Mouse (Mus musculus) retina, postnatal 1 day (tissue): ENCODE measurements around the gene Sipa1l1.

ENCODE experiments used
- DNase-seq: peaks from one replicate; pipeline ENCODE4 v3.0.0-alpha.2; 2012

The Sipa1l1 gene

DNA sequence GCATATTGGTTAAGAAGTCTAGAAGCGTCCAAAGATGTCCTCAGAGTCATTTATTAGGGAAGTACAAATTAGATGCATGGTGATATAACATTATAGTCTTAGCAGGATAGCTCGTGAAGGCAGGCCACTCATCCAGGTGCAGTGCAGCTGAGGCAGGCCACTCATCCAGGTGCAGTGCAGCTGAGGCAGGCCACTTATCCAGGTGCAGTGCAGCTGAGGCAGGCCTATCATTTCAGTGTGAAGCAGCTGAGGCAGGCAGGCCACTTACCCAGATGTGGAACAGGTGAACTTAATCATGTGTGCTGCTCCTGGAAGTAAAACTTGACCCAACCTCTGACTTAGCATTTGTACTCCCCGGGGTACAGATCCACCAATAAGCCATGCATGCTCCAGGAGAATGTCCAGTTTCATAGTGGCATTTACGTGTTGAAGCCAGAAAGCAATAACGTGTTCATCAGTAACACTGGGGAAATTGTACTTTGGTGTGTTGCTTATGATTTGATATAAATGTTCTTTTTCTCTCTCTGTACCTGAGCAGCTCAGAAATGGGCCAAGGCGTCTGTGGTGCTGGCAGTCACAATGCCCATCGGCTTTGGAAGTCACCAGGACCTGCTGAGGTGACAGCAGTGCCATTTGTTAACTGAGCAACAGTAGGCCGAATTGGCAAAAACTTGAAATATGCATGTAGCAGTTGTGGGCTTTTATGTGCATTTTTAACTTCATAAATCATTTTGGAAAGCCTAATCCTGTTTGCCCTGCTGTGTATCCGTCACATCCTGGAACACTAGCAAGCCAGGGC lies 129.7 kb downstream of the Sipa1l1 start:
- DNase-seq, result no peak

DNA sequence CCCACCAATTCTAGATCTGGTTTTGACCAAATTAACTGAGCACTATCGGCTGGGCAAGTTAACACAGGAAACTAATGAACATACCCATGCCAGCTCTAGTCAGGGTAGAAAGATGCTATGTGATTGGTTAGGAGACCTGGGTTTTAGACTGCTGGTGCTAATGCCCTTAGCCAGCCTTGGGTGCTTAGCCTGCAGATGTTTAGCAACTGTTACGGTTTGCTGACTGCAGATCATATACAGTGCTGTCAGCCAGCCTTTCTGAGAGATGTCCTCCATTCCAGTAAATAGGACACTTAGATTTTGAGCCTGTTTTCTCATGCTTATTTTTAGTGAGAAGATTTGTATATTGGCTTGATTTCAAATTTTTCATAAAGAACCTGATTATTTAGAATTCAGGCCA lies 135.0 kb downstream of the Sipa1l1 start:
- no peak for DNase-seq

DNA sequence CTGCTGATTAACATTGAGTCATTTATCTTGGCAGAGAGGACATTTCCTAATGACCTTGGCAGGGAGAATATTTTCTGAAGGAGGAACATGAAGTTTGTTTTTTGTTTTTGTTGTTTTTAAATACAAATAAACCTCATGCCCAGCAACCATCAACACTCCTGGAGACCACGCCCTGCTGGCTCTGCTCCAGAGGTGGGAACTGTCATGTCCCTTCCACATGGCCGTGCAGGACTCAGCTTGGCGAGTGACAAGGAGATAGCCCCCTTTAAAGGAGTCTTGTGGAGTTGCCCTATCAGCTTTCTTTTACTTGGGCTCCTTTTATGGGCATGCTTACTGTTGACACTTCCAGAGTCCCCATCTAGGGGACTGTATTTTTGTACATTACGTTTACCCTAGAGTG lies 136.9 kb downstream of the Sipa1l1 start:
- no peak for DNase-seq

GRCm38 (mm10) chr12:82311593-82311992 lies 142.5 kb downstream of the Sipa1l1 start:
- DNase-seq, result no peak

- DNase-seq, result peak; percentile 30
Observed at GRCm38 (mm10) chr12:82312091-82312820, 143.1 kb downstream of the Sipa1l1 start.

DNA sequence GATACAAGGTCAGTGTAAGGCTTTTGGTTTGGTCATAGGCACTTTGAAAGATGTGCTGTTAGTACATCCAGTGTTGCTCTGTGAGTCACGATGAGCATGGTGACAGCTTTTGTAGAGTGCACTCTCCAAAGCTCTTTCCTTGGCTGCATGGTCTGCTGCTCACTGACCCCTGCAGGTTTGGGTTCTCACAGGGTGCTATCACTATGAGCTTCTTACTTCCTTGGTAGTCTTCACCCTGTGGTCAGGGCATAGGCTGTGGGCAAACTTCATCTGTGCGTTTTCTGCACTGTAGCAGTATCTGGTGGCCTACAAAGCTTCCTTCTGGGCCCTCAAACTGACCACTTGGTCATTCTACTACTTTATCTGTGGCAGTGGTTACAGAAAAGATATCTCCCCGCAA lies 144.0 kb downstream of the Sipa1l1 start:
- DNase-seq, result no peak

DNA sequence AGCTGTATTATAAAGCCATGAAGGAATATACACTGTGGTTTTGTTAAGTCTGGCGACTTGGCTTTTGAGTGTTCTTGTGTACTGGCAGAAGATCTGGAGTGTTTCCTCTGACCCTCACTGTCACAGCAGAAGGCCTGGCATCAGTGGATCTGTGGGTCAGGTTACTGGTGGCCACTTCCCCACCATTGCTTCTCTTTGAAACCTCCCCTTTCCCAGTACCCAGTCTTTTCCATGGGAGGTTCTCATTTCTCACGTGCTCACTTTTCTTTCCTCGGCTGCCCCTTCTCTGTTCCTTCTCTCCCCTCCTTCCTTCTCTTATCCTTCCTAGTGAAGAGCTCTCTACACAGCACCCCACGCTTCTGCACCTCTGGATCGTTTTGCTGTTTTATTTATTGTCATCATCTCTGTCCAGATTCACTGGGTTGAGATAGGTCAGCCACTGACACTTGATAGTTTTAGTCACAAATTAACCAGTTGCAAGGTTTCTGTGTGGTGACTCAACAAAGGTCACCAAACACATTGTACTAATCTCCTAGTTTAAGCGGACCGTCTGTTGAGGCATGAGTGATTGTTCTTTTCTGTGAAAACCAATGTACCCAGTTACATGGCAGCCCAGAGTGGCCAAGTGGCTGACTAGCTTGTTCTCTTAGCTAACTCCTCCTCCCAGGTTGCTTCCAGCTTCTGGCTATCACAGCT lies 150.5 kb downstream of the Sipa1l1 start:
- DNase-seq, result no peak

DNA sequence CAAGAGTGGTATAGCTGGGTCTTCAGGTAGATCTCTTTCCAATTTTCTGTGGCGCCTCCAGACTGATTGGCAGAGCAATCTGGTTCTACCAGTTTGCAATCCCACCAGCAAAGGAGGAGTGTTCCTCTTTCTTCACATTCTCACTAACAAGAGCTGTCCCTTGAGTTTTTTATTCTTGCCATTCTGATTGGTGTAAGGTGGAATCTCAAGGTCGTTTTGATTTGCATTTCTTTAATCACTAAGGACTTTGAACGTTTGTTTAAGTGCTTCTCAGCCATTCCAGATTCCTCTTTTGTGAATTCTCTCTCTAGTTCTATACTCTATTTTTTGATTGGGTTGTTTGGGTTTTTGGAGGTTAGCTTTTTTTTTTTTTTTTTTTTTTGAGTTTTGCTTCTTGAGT lies 151.1 kb downstream of the Sipa1l1 start:
- no peak for DNase-seq

- DNase-seq, result no peak
Observed at GRCm38 (mm10) chr12:82321397-82321796, 152.3 kb downstream of the Sipa1l1 start.

DNA sequence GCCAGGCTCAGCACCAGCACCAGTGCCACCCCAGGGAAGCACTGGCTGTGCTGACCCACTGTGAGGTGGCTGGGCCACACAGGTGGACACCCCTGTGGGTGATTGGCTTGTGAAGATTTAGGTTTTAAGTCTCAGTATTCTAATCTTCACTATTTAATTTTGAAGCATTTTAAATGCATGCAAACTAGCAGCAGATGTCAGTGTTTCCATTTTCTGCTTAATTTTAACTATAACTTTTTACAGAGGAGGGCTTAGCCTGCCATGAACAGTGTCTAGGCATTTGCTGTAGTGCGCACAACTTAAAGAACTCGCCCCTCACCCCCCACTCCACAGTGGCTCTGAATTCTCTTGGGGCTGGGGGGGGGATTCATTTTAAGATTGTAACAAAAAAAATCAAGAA lies 152.7 kb downstream of the Sipa1l1 start:
- DNase-seq, result no peak

- no peak for DNase-seq
Observed at GRCm38 (mm10) chr12:82322759-82323451, 153.8 kb downstream of the Sipa1l1 start.

- DNase-seq, result no peak
Observed at GRCm38 (mm10) chr12:82324621-82325020, 155.5 kb downstream of the Sipa1l1 start.

DNA sequence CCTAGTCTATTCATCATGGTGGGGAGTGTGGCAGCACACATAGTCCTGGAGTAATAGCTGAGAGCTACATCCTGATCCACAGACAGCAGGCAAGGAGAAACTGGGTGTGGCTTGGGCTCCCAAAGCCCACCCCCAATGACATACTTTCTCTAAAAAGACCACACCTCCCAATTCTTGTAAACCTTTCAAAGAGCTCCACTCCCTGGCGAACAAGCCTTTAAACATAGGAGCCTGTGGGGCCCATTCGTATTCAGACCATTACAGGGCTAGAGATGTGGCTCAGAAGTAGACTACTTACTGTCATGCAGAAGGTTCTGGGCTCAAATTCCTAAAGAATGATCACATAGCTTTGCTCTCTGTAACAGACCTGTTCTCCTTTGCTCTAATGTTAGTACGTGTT lies 156.4 kb downstream of the Sipa1l1 start:
- peak; percentile 26 for DNase-seq

DNA sequence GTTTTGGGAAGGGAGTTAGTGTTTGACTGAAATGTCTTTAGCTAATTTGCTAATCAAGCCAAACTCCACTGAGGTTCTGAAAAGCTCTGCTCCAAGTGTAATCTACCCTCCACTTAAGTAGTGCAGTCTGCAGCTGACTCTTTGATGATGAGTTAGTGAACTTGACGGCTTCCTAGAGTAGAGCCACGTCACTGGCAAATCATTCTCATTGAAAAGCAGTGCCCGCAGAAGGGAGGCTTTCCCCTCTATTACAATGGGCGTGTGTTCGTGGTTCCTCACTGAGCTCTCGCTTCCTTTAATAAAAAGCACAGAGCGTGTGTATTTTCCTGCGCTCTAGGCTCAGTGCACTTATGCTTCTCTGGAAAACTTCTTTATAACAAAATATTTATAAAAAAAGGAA lies 157.3 kb downstream of the Sipa1l1 start:
- peak; percentile 26 for DNase-seq

DNA sequence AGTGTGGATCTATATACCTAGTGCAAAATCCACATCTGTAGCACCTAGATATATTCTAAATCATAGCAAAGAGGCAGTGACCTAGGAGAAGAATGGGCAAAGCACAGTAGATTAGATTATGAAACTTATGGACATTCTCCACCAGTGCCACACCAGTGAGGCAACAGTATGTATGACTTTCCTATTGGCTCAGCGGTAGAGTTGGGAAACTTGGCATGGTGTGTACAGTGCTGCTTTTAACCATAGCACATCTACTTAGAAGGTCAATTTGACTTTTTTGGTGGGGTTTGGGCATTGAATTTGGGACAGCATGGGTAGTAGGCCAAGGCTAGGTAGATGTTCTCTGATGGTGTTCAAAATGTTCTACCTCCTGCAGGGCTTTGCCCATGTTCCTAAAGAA lies 159.0 kb downstream of the Sipa1l1 start:
- DNase-seq, result no peak

GRCm38 (mm10) chr12:82332836-82333614 lies 163.9 kb downstream of the Sipa1l1 start:
- no peak for DNase-seq

DNA sequence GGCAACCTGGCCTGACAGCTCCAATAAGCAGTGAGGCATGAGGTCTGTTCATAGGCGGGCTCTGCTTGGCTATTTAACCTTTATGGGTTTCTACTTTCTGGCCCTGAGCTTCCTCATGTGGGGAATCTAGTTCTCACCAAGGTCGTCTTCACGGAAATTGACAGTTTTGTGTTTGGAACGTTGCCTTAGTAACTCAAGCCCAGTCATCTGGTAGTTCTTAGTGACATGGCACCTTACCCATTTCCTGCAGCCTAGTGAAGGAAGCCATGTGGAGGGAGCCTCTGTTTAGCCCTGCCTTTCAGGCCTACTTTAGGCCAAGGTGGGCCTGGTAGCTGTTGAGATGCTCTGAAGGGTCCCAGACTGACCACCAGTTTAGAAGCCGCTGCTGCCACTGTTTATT lies 164.9 kb downstream of the Sipa1l1 start:
- peak; percentile 55 for DNase-seq

- DNase-seq, result peak; percentile 22
Observed at GRCm38 (mm10) chr12:82334550-82334949, 165.4 kb downstream of the Sipa1l1 start.

DNA sequence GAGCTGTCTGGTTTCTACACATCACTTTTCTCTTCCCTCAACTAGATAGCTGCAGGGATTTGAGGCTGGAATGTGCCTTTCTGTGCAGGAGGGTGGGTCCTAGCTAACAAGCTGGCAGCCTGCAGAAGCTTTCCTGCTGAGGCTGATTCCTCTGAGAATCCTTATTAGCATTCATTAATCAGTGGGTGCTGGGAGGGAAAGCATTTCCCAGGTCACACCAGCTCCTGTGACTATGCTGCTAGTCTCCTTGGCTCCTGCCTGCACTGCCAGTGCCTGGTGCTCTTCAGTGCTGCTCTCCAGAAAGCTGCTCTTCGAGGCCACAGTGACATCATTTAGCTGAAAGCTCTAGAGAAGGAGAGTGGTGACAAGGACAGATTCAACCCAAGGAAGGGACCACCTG lies 166.0 kb downstream of the Sipa1l1 start:
- DNase-seq, result peak; percentile 72

DNA sequence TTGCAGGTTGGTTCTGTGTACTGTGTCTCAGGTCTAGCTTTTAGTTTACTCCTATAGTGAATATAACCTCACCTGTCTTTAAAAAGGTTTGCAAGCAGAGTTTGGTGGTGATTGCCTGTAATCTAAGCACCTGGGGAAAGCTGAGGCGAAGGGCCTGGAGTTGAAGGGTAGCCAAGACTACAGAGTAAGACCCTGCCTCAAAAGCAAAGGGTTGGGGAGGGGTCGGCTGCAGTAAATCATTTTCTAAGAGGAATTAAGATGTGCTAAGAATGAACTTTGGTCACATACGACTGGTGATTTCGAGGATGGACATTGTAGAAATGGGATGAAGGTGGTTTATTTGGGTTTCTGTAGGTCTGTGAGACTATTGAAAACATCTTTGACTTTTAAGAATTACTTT lies 169.4 kb downstream of the Sipa1l1 start:
- DNase-seq, result no peak

GRCm38 (mm10) chr12:82339221-82339861 lies 170.2 kb downstream of the Sipa1l1 start:
- DNase-seq, result peak; percentile 71
